Mouse (Mus musculus) heart, embryonic 13.5 days (tissue): ENCODE data around the gene Rasip1. TPM values are rescaled to one million over a fixed set of nuclear protein-coding genes. Genes with fewer than 3 reads are reported as not detected.
"Not testable (repeated sequence)": the region's sequence is repeated elsewhere in the genome, so short reads cannot be mapped to it uniquely, and the experiment has no call there.

Experiments used
- ATAC-seq: fragments of 200-750 bp; cut with Nextera tagmentation; 2 replicates; pipeline ENCODE4 v1.8.0; 2017; ENCODE audit warnings: moderate TSS enrichment; ENCODE audit not compliant: insufficient number of reproducible peaks, low FRiP score, low TSS enrichment; ENCODE audit errors: extremely low read depth
- H3K27ac ChIP-seq: fragments of 300-500 bp; sonication (generic); replicated peaks from 2 replicates; pipeline ENCODE4 v1.5.1; 2015; ENCODE audit warnings: moderate library complexity, mild to moderate bottlenecking, inconsistent platforms
- H3K27me3 ChIP-seq: fragments of 300-500 bp; sonication (generic); replicated peaks from 2 replicates; pipeline ENCODE4 v1.6.1; 2015; ENCODE audit warnings: mild to moderate bottlenecking, inconsistent platforms
- H3K36me3 ChIP-seq: fragments of 300-500 bp; sonication (generic); 2 replicates; pipeline ENCODE4 v1.6.1; 2015; ENCODE audit warnings: mild to moderate bottlenecking, inconsistent platforms
- H3K4me1 ChIP-seq: fragments of 300-500 bp; sonication (generic); 2 replicates; pipeline ENCODE4 v1.6.1; 2015; ENCODE audit warnings: inconsistent platforms
- H3K4me2 ChIP-seq: fragments of 300-500 bp; sonication (generic); 2 replicates; pipeline ENCODE4 v1.6.1; 2015; ENCODE audit warnings: inconsistent platforms, mild to moderate bottlenecking, moderate library complexity
- H3K4me3 ChIP-seq: fragments of 300-500 bp; sonication (generic); 2 replicates; pipeline ENCODE4 v1.5.1; 2015; ENCODE audit warnings: moderate library complexity, mild to moderate bottlenecking, inconsistent platforms
- H3K9ac ChIP-seq: fragments of 300-500 bp; sonication (generic); 2 replicates; pipeline ENCODE4 v1.6.1; 2015; ENCODE audit warnings: inconsistent platforms, mild to moderate bottlenecking, moderate library complexity
- H3K9me3 ChIP-seq: fragments of 300-500 bp; sonication (generic); 2 replicates; pipeline ENCODE4 v1.6.1; 2016; ENCODE audit warnings: inconsistent platforms
- WGBS: fragments of 180-500 bp; shearing (Covaris S2); methylation state at CpG from one replicate; pipeline ENCODE4 v1.1.7; 2015; ENCODE audit warnings: mixed read lengths; 5-methylcytosine and 5-hydroxymethylcytosine counted together
- polyA plus RNA-seq: library from polyadenylated mRNA; unstranded; fragments of >200 nt; fragmentation: Nextera tagmentation; extraction: Ambion mirVana; gene quantifications from 2 replicates; pipeline ENCODE4 v1.2.1, GENCODE M21; 2015

Rasip1 gene
- polyA plus RNA-seq, 1 experiment from 2014 or later: 18.9 TPM

GRCm38 (mm10) chr7:45649351-45649750 is 22.1 kb downstream of the Rasip1 start:
- ATAC-seq: peak; percentile 28; the same call in 1 of the 2 replicates
- H3K9ac ChIP-seq: peak overlapping the region; percentile 33; the same call in 1 of the 2 replicates
- H3K36me3 ChIP-seq: no peaks in the 10 kb centered on the region
- H3K4me1 ChIP-seq: peaks cover 25% of the 10 kb centered on the region
- H3K4me3 ChIP-seq: no peak overlapping the region
- no peaks in the 10 kb centered on the region; the same call in 1 of the 2 replicates for H3K27me3 ChIP-seq
- H3K4me2 ChIP-seq: peak overlapping the region; percentile 35
- 40% methylated on average over 8 of the region's 8 CpGs for WGBS
- peak overlapping the region; percentile 93 for H3K27ac ChIP-seq
- H3K9me3 ChIP-seq: no peaks in the 10 kb centered on the region

GRCm38 (mm10) chr7:45650484-45650883 is 23.2 kb downstream of the Rasip1 start:
- H3K4me2 ChIP-seq, ATAC-seq, H3K9me3 ChIP-seq, H3K36me3 ChIP-seq, H3K4me3 ChIP-seq, H3K27me3 ChIP-seq, H3K9ac ChIP-seq: not testable (repeated sequence)
- Histone ChIP-seq H3K27ac (peak overlapping the region; percentile 93), H3K4me1 (peaks cover 24% of the 10 kb centered on the region)
- 88% methylated on average over 20 of the region's 20 CpGs for WGBS

- no peak overlapping the region for H3K27ac ChIP-seq
- WGBS: 30% methylated on average over 17 of the region's 17 CpGs
- no peaks in the 10 kb centered on the region for H3K36me3 ChIP-seq
- H3K4me3 ChIP-seq: peak overlapping the region; percentile 22
- peak overlapping the region; percentile 57 for H3K4me2 ChIP-seq
- H3K9me3 ChIP-seq: peaks cover 6% of the 10 kb centered on the region; the same call in 1 of the 2 replicates
- H3K27me3 ChIP-seq: no peaks in the 10 kb centered on the region
- H3K9ac ChIP-seq: peak overlapping the region; percentile 6
- ATAC-seq: no peak
- H3K4me1 ChIP-seq: peaks cover 16% of the 10 kb centered on the region
These were observed 27.2 kb downstream of the Rasip1 start for GRCm38 (mm10) chr7:45654424-45655047.

- H3K27me3 ChIP-seq: no peaks in the 10 kb centered on the region
- H3K4me1 ChIP-seq: peaks cover 18% of the 10 kb centered on the region
- H3K9me3 ChIP-seq: peaks cover 6% of the 10 kb centered on the region; the same call in 1 of the 2 replicates
- no peak overlapping the region for H3K4me3 ChIP-seq
- ATAC-seq: no peak
- 80% methylated on average over 11 of the region's 11 CpGs for WGBS
- H3K9ac ChIP-seq: no peak overlapping the region
- no peaks in the 10 kb centered on the region for H3K36me3 ChIP-seq
- H3K4me2 ChIP-seq: no peak overlapping the region
- no peak overlapping the region for H3K27ac ChIP-seq
These were observed 33.6 kb downstream of the Rasip1 start for GRCm38 (mm10) chr7:45660746-45661478.

GRCm38 (mm10) chr7:45661702-45662101 is 34.4 kb downstream of the Rasip1 start:
- WGBS: 84% methylated on average over 6 of the region's 6 CpGs
- H3K4me2 ChIP-seq: not testable (repeated sequence)

GRCm38 (mm10) chr7:45665303-45666138 is 38.2 kb downstream of the Rasip1 start:
- H3K9me3 ChIP-seq: peaks cover 6% of the 10 kb centered on the region
- WGBS: 52% methylated on average over 13 of the region's 13 CpGs
- H3K4me3 ChIP-seq: no peak overlapping the region
- no peak overlapping the region for H3K27ac ChIP-seq
- no peak overlapping the region for H3K4me2 ChIP-seq
- H3K9ac ChIP-seq: no peak overlapping the region
- no peaks in the 10 kb centered on the region for H3K36me3 ChIP-seq
- no peaks in the 10 kb centered on the region; the same call in 1 of the 2 replicates for H3K27me3 ChIP-seq
- H3K4me1 ChIP-seq: peaks cover 18% of the 10 kb centered on the region
- no peak for ATAC-seq

More at GRCm38 (mm10) chr7:45661702-45662101, 34.4 kb downstream of the Rasip1 start:
- not testable (repeated sequence) for H3K27ac ChIP-seq, H3K9me3 ChIP-seq, H3K4me3 ChIP-seq, H3K9ac ChIP-seq, H3K36me3 ChIP-seq, H3K27me3 ChIP-seq, ATAC-seq
- peaks cover 18% of the 10 kb centered on the region for H3K4me1 ChIP-seq

GRCm38 (mm10) chr7:45666161-45666560 is 38.9 kb downstream of the Rasip1 start, which contains the start of gene Fut2:
Gene Fut2, minus strand, starts transcription at chr7:45666394.
- Histone ChIP-seq H3K4me3 (no peak within 1 kb of the TSS), H3K36me3 (no peaks in the 10 kb centered on the region), H3K27me3 (no peaks in the 10 kb centered on the region; the same call in 1 of the 2 replicates), H3K4me2 (no peak within 1 kb of the TSS), H3K9me3 (peaks cover 6% of the 10 kb centered on the region), H3K9ac (no peak within 1 kb of the TSS), H3K4me1 (peaks cover 18% of the 10 kb centered on the region), H3K27ac (no peak within 1 kb of the TSS)
- 75% methylated on average over 7 of the region's 7 CpGs for WGBS
- no peak for ATAC-seq

- Histone ChIP-seq H3K4me2 (no peak overlapping the region), H3K27me3 (peaks cover 5% of the 10 kb centered on the region; the same call in 1 of the 2 replicates), H3K9ac (no peak overlapping the region), H3K36me3 (no peaks in the 10 kb centered on the region), H3K9me3 (peaks cover 6% of the 10 kb centered on the region), H3K27ac (no peak overlapping the region), H3K4me1 (peaks cover 18% of the 10 kb centered on the region), H3K4me3 (no peak overlapping the region)
- ATAC-seq: no peak
- 57% methylated on average over 14 of the region's 14 CpGs for WGBS
These were observed 40.5 kb downstream of the Rasip1 start for GRCm38 (mm10) chr7:45667761-45668160.

GRCm38 (mm10) chr7:45668921-45669320 is 41.6 kb downstream of the Rasip1 start:
- no peak overlapping the region for H3K4me3 ChIP-seq
- ATAC-seq: no peak
- peaks cover 6% of the 10 kb centered on the region for H3K9me3 ChIP-seq
- H3K4me2 ChIP-seq: no peak overlapping the region
- peaks cover 9% of the 10 kb centered on the region; the same call in 1 of the 2 replicates for H3K27me3 ChIP-seq
- H3K27ac ChIP-seq: no peak overlapping the region
- H3K9ac ChIP-seq: no peak overlapping the region
- H3K36me3 ChIP-seq: no peaks in the 10 kb centered on the region
- H3K4me1 ChIP-seq: peaks cover 18% of the 10 kb centered on the region
- WGBS: 93% methylated on average over 9 of the region's 9 CpGs

- H3K27me3 ChIP-seq: 0 out of 2 replicates have a peak, but pooled peaks cover 5% of the 10 kb centered on the region
- no peak overlapping the region for H3K4me3 ChIP-seq
- H3K27ac ChIP-seq: no peak overlapping the region
- 70% methylated on average over 7 of the region's 7 CpGs for WGBS
- H3K9ac ChIP-seq: no peak overlapping the region
- no peaks in the 10 kb centered on the region for H3K9me3 ChIP-seq
- peaks cover 32% of the 10 kb centered on the region for H3K4me1 ChIP-seq
- H3K4me2 ChIP-seq: no peak overlapping the region
- no peaks in the 10 kb centered on the region for H3K36me3 ChIP-seq
- no peak for ATAC-seq
These were observed 50.5 kb downstream of the Rasip1 start for GRCm38 (mm10) chr7:45677627-45678295.
